Mouse (Mus musculus) MEL (cell line): ENCODE results near the gene Naa20.

Experiments used
- GATA1 ChIP-seq: IDR thresholded peaks from 2 replicates; pipeline ENCODE4 v1.6.1; 2011; ENCODE audit warnings: low read depth, low read length, improper control_type of control experiment
- NRF1 ChIP-seq: IDR thresholded peaks from 2 replicates; pipeline ENCODE4 v1.6.1; 2014; ENCODE audit warnings: low read depth, mild to moderate bottlenecking, inconsistent platforms, low read length, improper control_type of control experiment, moderate library complexity; ENCODE audit not compliant: poor library complexity, insufficient read depth, severe bottlenecking
- POLR2AphosphoS5 ChIP-seq: IDR thresholded peaks from 2 replicates; pipeline ENCODE4 v1.6.1; 2012; ENCODE audit warnings: low read depth, borderline replicate concordance, mild to moderate bottlenecking, inconsistent platforms, low read length, moderate library complexity, mixed read lengths
- UBTF ChIP-seq: IDR thresholded peaks from 2 replicates; pipeline ENCODE4 v1.6.1; 2012; ENCODE audit warnings: low read depth, mild to moderate bottlenecking, inconsistent platforms, low read length, improper control_type of control experiment, moderate library complexity, borderline replicate concordance; ENCODE audit not compliant: insufficient read depth
- ZNF384 ChIP-seq: IDR thresholded peaks from 2 replicates; pipeline ENCODE4 v1.6.1; 2012; ENCODE audit warnings: low read depth, mild to moderate bottlenecking, inconsistent platforms, low read length, improper control_type of control experiment

DNA sequence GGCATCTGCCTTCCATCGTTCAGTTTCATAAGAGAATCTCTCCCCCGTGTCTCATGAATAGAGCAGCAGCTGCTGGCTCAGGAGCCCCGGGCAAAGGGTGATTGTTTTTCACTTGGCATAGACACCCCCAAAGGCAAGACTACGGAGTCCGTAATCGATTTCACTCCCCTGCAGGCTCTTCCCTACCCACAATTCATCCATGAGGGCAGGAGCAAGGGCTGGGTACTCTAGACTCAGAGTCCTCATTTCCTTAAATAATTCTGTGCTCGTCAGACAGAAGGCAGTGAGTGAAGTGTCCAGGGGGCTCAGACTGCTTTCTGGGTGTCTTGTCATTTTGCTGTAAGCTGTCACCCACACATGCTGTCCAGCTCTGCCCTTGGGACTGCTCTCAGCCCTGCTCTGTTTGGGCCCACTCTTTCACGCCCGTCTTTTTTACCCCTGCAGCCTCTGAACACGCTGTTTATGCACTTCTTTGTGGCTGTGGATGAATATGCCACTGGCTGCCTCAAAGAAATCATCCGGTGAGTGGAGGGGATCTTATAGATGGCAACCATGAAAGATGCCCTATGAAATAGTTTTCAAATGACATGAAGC lies 47.7 kb downstream of the Naa20 start:
- TF ChIP-seq POLR2AphosphoS5, result no peak
- TF ChIP-seq ZNF384, result no peak
- TF ChIP-seq GATA1, result no peak
- TF ChIP-seq NRF1, result no peak
- no peak for TF ChIP-seq UBTF
